Mouse (Mus musculus) kidney, postnatal 36 days (tissue): ENCODE data around the gene Usp53.
"Not testable (repeated sequence)": the region's sequence is repeated elsewhere in the genome, so short reads cannot be mapped to it uniquely, and the experiment has no call there.

Experiments used
- DNase-seq, 2 experiments: peaks; one replicate each; pipeline ENCODE4 v3.0.0; 2021 to 2022; ENCODE audit warnings: mixed read lengths in 2 of 2

The Usp53 gene

GRCm38 (mm10) chr3:122939215-122939614, 45.1 kb downstream of the Usp53 start:
- peak; percentile 39 to 64 for DNase-seq

GRCm38 (mm10) chr3:122937176-122937575, 47.1 kb downstream of the Usp53 start:
- not testable (repeated sequence) for DNase-seq

GRCm38 (mm10) chr3:122932466-122932865, 51.8 kb downstream of the Usp53 start:
- no peak for DNase-seq

GRCm38 (mm10) chr3:122929723-122930122, 54.6 kb downstream of the Usp53 start:
- DNase-seq: no peak

GRCm38 (mm10) chr3:122924009-122924914, 60.0 kb downstream of the Usp53 start, which contains the start of gene 1810037I17Rik:
Gene 1810037I17Rik (plus strand): TSS chr3:122924203.
- peak; percentile 97 to 99 for DNase-seq

- DNase-seq: no peak
These were observed 61.2 kb downstream of the Usp53 start for GRCm38 (mm10) chr3:122923147-122923546.

- peak; percentile 53 to 56 for DNase-seq
These were observed 62.4 kb downstream of the Usp53 start for GRCm38 (mm10) chr3:122921676-122922527.

- no peak for DNase-seq
These were observed 63.5 kb downstream of the Usp53 start for GRCm38 (mm10) chr3:122920572-122921435.

GRCm38 (mm10) chr3:122919260-122919659, 65.0 kb downstream of the Usp53 start, which contains the start of gene Gm10959:
Gene Gm10959 (minus strand): TSS chr3:122919360.
- DNase-seq: no peak

- no peak for DNase-seq
These were observed 65.6 kb downstream of the Usp53 start for GRCm38 (mm10) chr3:122918672-122919071.

GRCm38 (mm10) chr3:122916191-122916680, 68.1 kb downstream of the Usp53 start:
- DNase-seq: no peak

GRCm38 (mm10) chr3:122915493-122915892, 68.8 kb downstream of the Usp53 start:
- no peak for DNase-seq

- DNase-seq: no peak
These were observed 76.5 kb downstream of the Usp53 start for GRCm38 (mm10) chr3:122907841-122908240.

GRCm38 (mm10) chr3:122903746-122904433, 80.4 kb downstream of the Usp53 start:
- DNase-seq: peak; percentile 35 to 64

GRCm38 (mm10) chr3:122898254-122898653, 86.1 kb downstream of the Usp53 start:
- no peak for DNase-seq

GRCm38 (mm10) chr3:122895189-122895731, 89.0 kb downstream of the Usp53 start:
- no peak for DNase-seq

- DNase-seq: no peak
These were observed 89.5 kb downstream of the Usp53 start, which contains the start of gene Fabp2 for GRCm38 (mm10) chr3:122894772-122895171. Gene Fabp2 (plus strand): TSS chr3:122895072.

- no peak for DNase-seq
These were observed 95.9 kb downstream of the Usp53 start for GRCm38 (mm10) chr3:122888371-122888819.

- no peak for DNase-seq
These were observed 96.6 kb downstream of the Usp53 start for GRCm38 (mm10) chr3:122887505-122888301.
